Mouse (Mus musculus): ENCODE measurements around the gene Gm3159. TPM values are rescaled to one million over a fixed set of nuclear protein-coding genes. Genes with fewer than 3 reads are reported as not detected.

Gm3159 gene
- not detected for polyA plus RNA-seq (2017; shearing (Covaris generic))

GRCm38 (mm10) chr14:4397226-4397625, at the start of gene Gm3159:
Gm3159 (plus strand) TSS chr14:4397526.

DNA sequence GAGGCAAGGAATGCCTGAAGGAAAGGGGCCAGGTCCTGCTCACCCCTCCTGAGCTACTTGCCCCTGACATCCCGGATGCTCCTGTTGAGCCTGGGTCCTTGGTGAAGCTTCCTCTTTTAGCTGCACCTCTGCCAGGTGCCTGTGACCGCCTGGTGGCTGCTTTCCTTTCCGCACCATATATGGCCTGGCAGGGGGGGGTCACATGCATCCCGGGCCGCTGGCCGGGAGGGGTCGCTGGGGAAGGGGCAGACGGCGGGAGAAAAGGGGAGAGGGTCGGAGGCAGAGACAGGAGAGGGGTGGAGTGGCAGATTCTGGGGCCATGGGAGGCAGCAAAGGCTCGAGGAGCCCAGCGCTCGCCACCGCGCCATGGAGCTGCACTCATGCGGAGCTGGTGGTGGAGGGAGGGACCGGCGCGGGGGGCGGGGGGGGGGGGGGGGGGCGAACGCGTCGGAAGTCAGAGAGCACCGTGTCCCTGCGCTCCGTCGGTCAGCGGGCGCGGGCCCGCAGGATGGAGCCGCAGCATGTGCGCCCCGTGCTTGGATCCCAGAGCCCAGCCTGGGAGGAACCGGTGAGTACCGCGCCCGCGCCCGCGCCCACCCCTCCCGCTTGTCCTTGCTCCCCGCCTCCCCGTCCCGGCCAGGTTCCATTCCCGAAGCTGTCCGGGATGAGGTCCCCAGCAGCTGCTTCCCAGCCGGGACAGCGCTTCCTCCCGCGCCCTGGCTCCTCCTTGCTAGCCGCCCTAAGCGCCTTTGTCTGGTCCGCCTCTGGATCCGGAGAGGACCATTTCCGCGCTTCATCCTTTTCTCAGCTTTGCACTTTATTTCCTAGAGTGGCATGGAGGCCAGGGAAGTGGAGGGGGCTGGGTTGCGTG, 17.9 kb downstream of the Gm3159 start, which contains the start of gene Gm3164:
Gene Gm3164, plus strand, starts transcription at position 484 of the 871 bp plus-strand sequence.

GRCm38 (mm10) chr14:4430692-4431091, 33.4 kb downstream of the Gm3159 start, which contains the start of gene Gm3173:
Gm3173 (plus strand) TSS chr14:4430992.

Other genes with a start within 250 kb of the Gm3159 start
- not detected for gene Gm3127, start 232.5 kb upstream of the Gm3159 start, polyA plus RNA-seq (2017; shearing (Covaris generic))
- gene Gm2974, start 214.9 kb upstream of the Gm3159 start, polyA plus RNA-seq (2017; shearing (Covaris generic)): 2.8 TPM
- gene Gm3138, start 147.9 kb upstream of the Gm3159 start, polyA plus RNA-seq (2017; shearing (Covaris generic)): not detected
- gene Gm3149, start 80.2 kb upstream of the Gm3159 start, polyA plus RNA-seq (2017; shearing (Covaris generic)): not detected
- gene 2610042L04Rik, start 62.8 kb upstream of the Gm3159 start, polyA plus RNA-seq (2017; shearing (Covaris generic)): 9.4 TPM
- gene Gm3164, start 17.9 kb downstream of the Gm3159 start, polyA plus RNA-seq (2017; shearing (Covaris generic)): 7.0 TPM
- gene Gm3173, start 33.5 kb downstream of the Gm3159 start, polyA plus RNA-seq (2017; shearing (Covaris generic)): 2.7 TPM
- not detected for gene Gm3182, start 84.2 kb downstream of the Gm3159 start, polyA plus RNA-seq (2017; shearing (Covaris generic))
- gene Gm3047, start 157.9 kb downstream of the Gm3159 start, polyA plus RNA-seq (2017; shearing (Covaris generic)): not detected
- gene Gm8159, start 234.8 kb downstream of the Gm3159 start, polyA plus RNA-seq (2017; shearing (Covaris generic)): not detected